Mouse (Mus musculus): Measurements from ENCODE around the gene Rimkla.

Gene Rimkla

GRCm38 (mm10) chr4:119467720-119468380 lies 24.6 kb downstream of the Rimkla start:
- peak in 1 of 2 experiments; percentile 20 for DNase-seq (ENCODE audit: low spot score in 2 of 2)

DNA sequence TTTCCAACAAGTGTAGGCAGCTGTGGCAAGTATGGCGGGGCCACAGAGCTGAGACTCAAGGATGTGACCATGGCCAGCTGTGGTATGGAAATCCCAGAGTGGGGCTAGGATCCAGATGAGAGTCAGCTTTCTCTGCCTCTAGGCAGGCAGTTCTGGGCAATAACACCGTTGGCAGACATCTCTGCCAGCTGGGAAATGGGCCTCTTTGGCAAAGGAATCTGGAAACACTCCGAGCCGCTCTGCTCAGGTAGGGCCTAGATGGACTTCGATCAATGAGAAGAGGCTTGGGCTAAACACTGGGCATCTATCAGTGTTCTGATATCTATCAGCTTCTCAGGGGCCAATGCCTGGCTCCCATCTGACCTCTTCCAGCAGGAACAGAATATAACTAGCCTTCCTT lies 26.6 kb downstream of the Rimkla start:
- DNase-seq (ENCODE audit: low spot score in 2 of 2) = no peak

DNA sequence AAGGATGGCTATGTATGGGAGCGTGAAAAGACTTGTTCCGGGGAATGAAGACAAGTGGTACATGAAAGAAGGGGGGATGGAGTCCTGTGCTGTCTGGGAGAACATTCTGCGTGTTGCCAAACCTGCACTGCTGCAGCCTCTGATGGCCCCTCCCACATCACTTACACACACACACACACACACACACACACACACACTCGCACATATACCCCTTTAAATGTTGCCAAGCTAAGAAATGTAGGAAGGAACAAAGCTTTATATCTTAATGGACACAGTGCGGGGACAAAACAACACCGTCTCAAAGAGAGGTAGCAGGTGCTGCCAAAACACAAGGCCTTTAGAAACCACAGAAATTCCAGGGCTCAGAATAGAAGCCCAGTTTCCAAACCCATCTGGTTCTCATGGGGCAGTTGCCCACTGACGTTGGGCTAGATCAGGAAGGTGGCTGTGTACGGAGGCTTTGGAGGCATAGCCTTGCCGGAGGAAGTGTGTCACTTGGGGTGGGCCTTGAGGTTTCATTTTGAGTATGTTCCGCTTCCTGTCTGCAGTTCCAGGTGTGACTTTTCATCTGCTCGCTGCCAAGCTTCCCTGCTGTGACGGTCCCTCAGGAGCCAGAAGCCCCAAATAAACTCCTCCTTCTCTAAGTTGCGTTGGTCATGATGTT lies 28.5 kb downstream of the Rimkla start:
- no peak for DNase-seq (ENCODE audit: low spot score in 2 of 2)

DNA sequence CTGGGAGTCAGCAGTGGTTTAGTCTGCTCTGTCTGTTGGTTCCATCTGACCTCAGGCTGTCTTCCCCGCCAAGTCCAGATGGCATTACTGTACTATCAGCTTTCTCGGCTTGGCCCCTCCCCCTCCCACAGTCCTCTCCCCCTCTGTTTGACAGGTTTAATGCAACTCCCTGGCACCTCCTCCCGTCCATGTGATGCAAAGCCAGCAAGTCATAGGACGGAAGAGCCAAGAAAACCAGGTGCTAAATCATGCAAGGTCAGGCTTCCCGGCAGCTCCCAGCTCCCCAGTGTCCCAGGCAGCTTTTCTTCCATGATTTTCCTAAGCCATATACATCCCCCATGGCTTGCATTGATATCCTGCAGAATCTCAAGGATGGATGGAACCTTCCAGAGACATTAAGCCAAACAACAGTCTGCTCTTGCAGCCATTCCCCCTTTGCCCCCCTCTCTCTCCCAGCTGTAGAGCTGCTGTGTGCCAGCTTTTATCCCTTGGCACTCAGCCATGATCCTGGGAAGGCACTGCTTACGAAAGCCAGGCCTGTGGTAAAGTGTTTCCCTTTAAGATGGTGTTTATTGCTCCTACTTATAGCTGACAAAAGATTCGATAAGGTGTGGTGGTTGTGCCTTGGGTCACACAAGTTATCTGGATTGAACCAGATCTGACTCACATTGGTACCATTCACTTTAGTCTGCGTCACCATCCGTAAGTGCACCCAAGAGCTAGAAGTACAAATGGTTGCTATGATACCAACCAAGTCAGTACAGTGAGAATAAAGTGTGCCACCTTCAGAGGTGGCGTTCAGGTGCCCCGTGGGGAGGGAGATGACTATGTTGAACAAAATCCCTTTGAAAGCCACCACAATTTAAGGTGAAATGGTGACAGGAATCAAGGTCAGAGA lies 29.3 kb downstream of the Rimkla start:
- peak; percentile 51 to 84 for DNase-seq (ENCODE audit: low spot score in 2 of 2)

DNA sequence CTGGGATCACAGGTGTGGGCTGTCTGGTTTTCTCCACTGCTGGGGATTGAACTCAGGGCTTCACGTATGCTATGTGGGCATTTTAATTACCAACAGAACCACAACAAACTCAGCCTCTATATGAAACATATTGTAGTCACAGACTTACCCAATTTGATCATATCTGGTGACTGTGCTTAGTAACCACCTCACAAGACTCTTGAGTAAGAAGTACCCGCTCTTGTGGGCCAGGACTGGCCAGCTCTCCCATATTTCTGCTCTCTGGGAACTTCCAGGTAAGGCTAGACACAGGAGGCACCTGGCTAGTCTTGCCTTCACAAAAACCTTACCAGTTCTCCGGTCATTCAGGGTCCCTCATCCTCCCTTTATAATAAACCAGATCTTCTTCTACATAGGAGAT lies 30.0 kb downstream of the Rimkla start:
- DNase-seq (ENCODE audit: low spot score in 2 of 2) = no peak

GRCm38 (mm10) chr4:119460728-119461141 lies 31.7 kb downstream of the Rimkla start:
- DNase-seq (ENCODE audit: low spot score in 2 of 2) = peak in 1 of 2 experiments; percentile 71

- DNase-seq (ENCODE audit: low spot score in 2 of 2) = peak in 1 of 2 experiments; percentile 64
Measured at GRCm38 (mm10) chr4:119460296-119460695, 32.1 kb downstream of the Rimkla start.

- DNase-seq (ENCODE audit: low spot score in 2 of 2) = no peak
Measured at GRCm38 (mm10) chr4:119453533-119453932, 38.9 kb downstream of the Rimkla start.

GRCm38 (mm10) chr4:119453128-119453527 lies 39.3 kb downstream of the Rimkla start:
- DNase-seq (ENCODE audit: low spot score in 2 of 2) = no peak

DNA sequence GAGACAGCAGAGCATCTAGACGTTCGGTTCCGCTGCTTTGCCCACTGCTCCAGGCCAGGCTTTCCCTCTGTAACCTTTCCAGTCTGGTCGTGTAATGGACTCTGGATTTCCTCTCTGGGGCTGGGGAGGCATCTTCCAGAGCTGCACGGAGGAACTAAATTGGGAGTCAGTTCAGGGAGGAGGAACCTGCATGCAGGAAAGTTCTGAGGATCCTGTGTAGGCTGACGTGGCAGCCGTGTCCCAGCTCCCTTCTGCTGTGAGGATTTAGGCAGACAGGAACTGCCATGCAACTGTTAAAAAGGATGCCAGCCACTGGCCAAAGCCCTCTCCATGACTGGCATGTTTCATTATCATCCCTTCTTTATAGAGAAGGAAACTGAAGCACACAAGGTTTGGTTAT lies 42.0 kb downstream of the Rimkla start:
- DNase-seq (ENCODE audit: low spot score in 2 of 2) = no peak

GRCm38 (mm10) chr4:119447786-119448185 lies 44.6 kb downstream of the Rimkla start:
- DNase-seq (ENCODE audit: low spot score in 2 of 2) = no peak

DNA sequence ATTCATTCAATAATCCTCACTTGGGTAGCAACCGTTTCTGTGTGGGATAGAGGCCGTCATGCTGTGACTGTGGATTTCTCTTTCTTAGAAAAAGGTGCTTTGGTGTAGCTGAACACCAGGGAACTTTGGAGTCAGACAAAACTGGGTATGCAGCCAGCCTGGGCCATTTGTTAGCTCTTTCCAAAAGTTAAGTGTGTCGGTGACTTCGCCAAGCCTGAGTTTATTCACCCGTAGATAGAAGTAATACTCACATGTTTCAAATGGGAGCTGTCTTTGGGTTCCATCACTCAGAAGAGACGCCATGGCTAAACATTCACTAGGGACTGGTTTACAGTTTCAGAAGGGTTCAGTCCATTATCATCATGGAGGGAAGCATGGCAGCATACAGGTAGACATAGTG lies 45.2 kb downstream of the Rimkla start:
- DNase-seq (ENCODE audit: low spot score in 2 of 2) = no peak

GRCm38 (mm10) chr4:119442539-119442938 lies 49.9 kb downstream of the Rimkla start:
- DNase-seq (ENCODE audit: low spot score in 2 of 2) = no peak

DNA sequence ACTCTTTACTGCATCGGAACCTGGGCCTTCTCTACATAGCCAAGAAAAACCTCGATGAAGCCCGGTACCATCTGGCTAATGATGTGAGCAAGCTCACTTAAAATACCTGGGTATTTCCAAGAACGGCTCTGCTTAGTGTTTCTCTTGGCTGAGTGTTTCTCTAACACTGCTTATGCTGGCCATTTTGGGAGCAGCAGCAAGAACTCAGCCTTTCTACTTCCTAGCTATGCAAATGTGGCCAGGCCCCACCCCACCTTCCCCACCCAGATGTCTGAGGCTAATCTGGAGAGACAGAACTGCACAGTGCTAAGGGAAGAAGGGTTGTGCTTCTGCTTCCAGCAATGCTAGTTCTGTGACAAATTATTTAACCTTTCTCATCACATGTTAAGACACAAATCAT lies 50.6 kb downstream of the Rimkla start:
- no peak for DNase-seq (ENCODE audit: low spot score in 2 of 2)

- DNase-seq (ENCODE audit: low spot score in 2 of 2) = no peak
Measured at GRCm38 (mm10) chr4:119437936-119438335, 54.5 kb downstream of the Rimkla start.

GRCm38 (mm10) chr4:119430678-119431077 lies 61.8 kb downstream of the Rimkla start:
- DNase-seq (ENCODE audit: low spot score in 2 of 2) = peak in 1 of 2 experiments; percentile 40

- no peak for DNase-seq (ENCODE audit: low spot score in 2 of 2)
Measured at GRCm38 (mm10) chr4:119427680-119428079, 64.7 kb downstream of the Rimkla start.

- DNase-seq (ENCODE audit: low spot score in 2 of 2) = no peak
Measured at GRCm38 (mm10) chr4:119425601-119426000, 66.8 kb downstream of the Rimkla start.

- DNase-seq (ENCODE audit: low spot score in 2 of 2) = no peak
Measured at GRCm38 (mm10) chr4:119425077-119425476, 67.4 kb downstream of the Rimkla start.

GRCm38 (mm10) chr4:119422294-119422964 lies 70.0 kb downstream of the Rimkla start, which contains the start of the genes Ppcs and Zmynd12:
Ppcs (minus strand) TSS chr4:119422420.
Zmynd12 (plus strand) TSS chr4:119422814.
- DNase-seq (ENCODE audit: low spot score in 2 of 2) = peak; percentile 69 to 84

GRCm38 (mm10) chr4:119421921-119422293 lies 70.5 kb downstream of the Rimkla start:
- peak in 1 of 2 experiments; percentile 49 for DNase-seq (ENCODE audit: low spot score in 2 of 2)

- DNase-seq (ENCODE audit: low spot score in 2 of 2) = no peak
Measured at GRCm38 (mm10) chr4:119421191-119421590, 71.2 kb downstream of the Rimkla start.

Measured in cerebellum, postnatal 4 days (tissue).